Mouse (Mus musculus): ENCODE results near the gene Sema6b. TPM values are rescaled to one million over a fixed set of nuclear protein-coding genes. Genes with fewer than 3 reads are reported as not detected.
A peak's percentile ranks its signal among the peaks of the same experiment; 100 is the strongest.
"Not testable (repeated sequence)": the region's sequence is repeated elsewhere in the genome, so short reads cannot be mapped to it uniquely, and the experiment has no call there.

The Sema6b gene
- polyA plus RNA-seq, 1 experiment from 2014 or later = 1.3 TPM

- H3K9me3 ChIP-seq (ENCODE audit: control insufficient read depth, low read length) = not testable (repeated sequence)
Measured at GRCm38 (mm10) chr17:56078361-56078760, 61.8 kb downstream of the Sema6b start.

DNA sequence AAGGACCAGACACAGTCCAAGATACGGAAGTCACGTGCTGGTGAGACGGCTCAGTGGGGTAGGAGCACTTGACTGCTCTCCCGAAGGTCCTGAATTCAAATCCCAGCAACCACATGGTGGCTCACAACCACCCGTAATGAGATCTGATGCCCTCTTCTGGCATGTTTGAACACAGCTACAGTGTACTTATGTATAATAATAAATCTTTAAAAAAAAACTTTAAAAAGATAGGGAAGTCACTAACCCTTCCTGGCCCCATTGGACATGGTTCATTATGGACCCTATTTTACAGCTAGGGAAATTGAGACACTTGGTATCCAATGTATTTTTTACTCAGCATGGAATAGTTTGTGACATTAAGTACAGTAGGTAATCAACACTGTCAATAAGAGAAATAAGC, 62.6 kb downstream of the Sema6b start:
- Histone ChIP-seq H3K4me2 (ENCODE audit: low read length) (no peak overlapping the region), H3K4me3 (ENCODE audit: low read depth, low read length) (no peak overlapping the region), H3K27ac (ENCODE audit: low read depth) (no peak overlapping the region), H3K36me3 (ENCODE audit: control insufficient read depth, insufficient read depth, low read length) (peaks cover 13% of the 10 kb centered on the region), H3K9me3 (ENCODE audit: control insufficient read depth, low read length) (no peaks in the 10 kb centered on the region), H3K9ac (ENCODE audit: low read length) (no peak overlapping the region), H3K27me3 (replicated peaks; ENCODE audit: control insufficient read depth, insufficient read depth, low read length) (no peaks in the 10 kb centered on the region), H3K4me1 (replicated peaks; ENCODE audit: control insufficient read depth, insufficient read depth, low read length) (peaks cover 33% of the 10 kb centered on the region)
- ATAC-seq (replicated peaks; ENCODE audit: low FRiP score, low TSS enrichment, low read depth) (no peak), DNase-seq (ENCODE audit: low spot score) (no peak)
- WGBS = 93% methylated on average over 5 of the region's 5 CpGs

More at GRCm38 (mm10) chr17:56078361-56078760, 61.8 kb downstream of the Sema6b start:
- Histone ChIP-seq H3K4me2 (ENCODE audit: low read length) (peak overlapping the region; percentile 39), H3K36me3 (ENCODE audit: control insufficient read depth, insufficient read depth, low read length) (peaks cover 13% of the 10 kb centered on the region), H3K4me1 (replicated peaks; ENCODE audit: control insufficient read depth, insufficient read depth, low read length) (peaks cover 29% of the 10 kb centered on the region), H3K27ac (ENCODE audit: low read depth) (peak overlapping the region; percentile 54; the same call in 1 of the 2 replicates), H3K4me3 (ENCODE audit: low read depth, low read length) (peak overlapping the region; percentile 95; the same call in 1 of the 2 replicates)
- WGBS = 66% methylated on average over 9 of the region's 9 CpGs
- DNase-seq (ENCODE audit: low spot score); H3K27me3 ChIP-seq (replicated peaks; ENCODE audit: control insufficient read depth, insufficient read depth, low read length); ATAC-seq (replicated peaks; ENCODE audit: low FRiP score, low TSS enrichment, low read depth); H3K9ac ChIP-seq (ENCODE audit: low read length): not testable (repeated sequence)

DNA sequence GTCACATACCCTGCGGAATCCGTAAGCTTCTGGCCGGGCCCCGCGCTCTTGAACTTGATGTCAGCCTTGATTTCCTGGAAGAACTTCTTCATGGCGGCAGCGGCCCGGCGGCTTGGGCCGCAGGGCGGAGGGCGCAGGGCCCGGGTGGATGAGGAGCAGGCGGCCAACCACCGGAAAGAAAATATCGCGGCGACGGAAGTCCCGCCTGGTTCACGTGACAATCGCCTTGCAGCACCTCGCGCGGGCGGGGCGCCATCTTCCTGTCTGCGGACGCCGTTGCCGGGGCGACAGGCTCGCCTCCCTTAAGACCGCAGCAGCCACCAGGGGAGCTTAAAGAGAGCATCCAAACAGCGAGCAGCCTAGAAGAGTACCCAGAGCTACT, 65.3 kb downstream of the Sema6b start, which contains the start of gene Ubxn6:
TSS of gene Ubxn6 (minus strand) at position 202 of the 382 bp plus-strand sequence.
- Histone ChIP-seq H3K9me3 (ENCODE audit: control insufficient read depth, low read length) (no peaks in the 10 kb centered on the region), H3K36me3 (ENCODE audit: control insufficient read depth, insufficient read depth, low read length) (peaks cover 35% of the 10 kb centered on the region), H3K27ac (ENCODE audit: low read depth) (peak within 1 kb of the TSS; percentile 95), H3K4me1 (replicated peaks; ENCODE audit: control insufficient read depth, insufficient read depth, low read length) (peaks cover 16% of the 10 kb centered on the region; the same call in 1 of the 2 replicates), H3K4me3 (ENCODE audit: low read depth, low read length) (peak within 1 kb of the TSS; percentile 80), H3K27me3 (replicated peaks; ENCODE audit: control insufficient read depth, insufficient read depth, low read length) (no peaks in the 10 kb centered on the region), H3K9ac (ENCODE audit: low read length) (peak within 1 kb of the TSS; percentile 73), H3K4me2 (ENCODE audit: low read length) (peak within 1 kb of the TSS; percentile 66)
- WGBS = under 1% methylated on average over 35 of the region's 35 CpGs
- DNase-seq (ENCODE audit: low spot score) = peak; percentile 94
- peak; percentile 34 for ATAC-seq (replicated peaks; ENCODE audit: low FRiP score, low TSS enrichment, low read depth)

- Histone ChIP-seq H3K27ac (ENCODE audit: low read depth) (peak overlapping the region; percentile 95), H3K36me3 (ENCODE audit: control insufficient read depth, insufficient read depth, low read length) (peaks cover 41% of the 10 kb centered on the region), H3K27me3 (replicated peaks; ENCODE audit: control insufficient read depth, insufficient read depth, low read length) (no peaks in the 10 kb centered on the region), H3K4me3 (ENCODE audit: low read depth, low read length) (peak overlapping the region; percentile 80), H3K4me2 (ENCODE audit: low read length) (peak overlapping the region; percentile 66), H3K4me1 (replicated peaks; ENCODE audit: control insufficient read depth, insufficient read depth, low read length) (peaks cover 16% of the 10 kb centered on the region; the same call in 1 of the 2 replicates), H3K9me3 (ENCODE audit: control insufficient read depth, low read length) (no peaks in the 10 kb centered on the region), H3K9ac (ENCODE audit: low read length) (peak overlapping the region; percentile 73)
- DNase-seq (ENCODE audit: low spot score) = no peak
- 7% methylated on average over 22 of the region's 22 CpGs for WGBS
- peak; percentile 29 for ATAC-seq (replicated peaks; ENCODE audit: low FRiP score, low TSS enrichment, low read depth)
Measured at GRCm38 (mm10) chr17:56074097-56074826, 65.9 kb downstream of the Sema6b start.

Small RNA genes lying within 50 kb of the gene (microRNA-seq; reads per million reads assigned to microRNA genes)
- gene Gm44397 = not detected

Other genes starting within 250 kb of the Sema6b start
- gene Zfp959, start 248.2 kb downstream of the Sema6b start, polyA plus RNA-seq (2014; fragmentation: Nextera tagmentation; extraction: Ambion mirVana) = 12.3 and 13.1 TPM in 2 replicates
- 4.2 and 5.0 TPM in 2 replicates for gene Zfp119b, start 190.8 kb downstream of the Sema6b start, polyA plus RNA-seq (2014; fragmentation: Nextera tagmentation; extraction: Ambion mirVana)
- 2.5 and 2.8 TPM in 2 replicates for gene Ebi3, start 187.7 kb downstream of the Sema6b start, polyA plus RNA-seq (2014; fragmentation: Nextera tagmentation; extraction: Ambion mirVana)
- 18.6 and 23.6 TPM in 2 replicates for gene Yju2, start 181.2 kb downstream of the Sema6b start, polyA plus RNA-seq (2014; fragmentation: Nextera tagmentation; extraction: Ambion mirVana)
- 13.2 and 18.3 TPM in 2 replicates for gene Shd, start 169.9 kb downstream of the Sema6b start, polyA plus RNA-seq (2014; fragmentation: Nextera tagmentation; extraction: Ambion mirVana)
- 16.9 and 18.8 TPM in 2 replicates for gene Fsd1, start 153.8 kb downstream of the Sema6b start, polyA plus RNA-seq (2014; fragmentation: Nextera tagmentation; extraction: Ambion mirVana)
- gene Stap2, start 134.8 kb downstream of the Sema6b start, polyA plus RNA-seq (2014; fragmentation: Nextera tagmentation; extraction: Ambion mirVana) = 24.3 and 25.9 TPM in 2 replicates
- 110 and 115 TPM in 2 replicates for gene Mpnd, start 134.6 kb downstream of the Sema6b start, polyA plus RNA-seq (2014; fragmentation: Nextera tagmentation; extraction: Ambion mirVana)
- 124 and 129 TPM in 2 replicates for gene Sh3gl1, start 103.7 kb downstream of the Sema6b start, polyA plus RNA-seq (2014; fragmentation: Nextera tagmentation; extraction: Ambion mirVana)
- 21.0 and 21.8 TPM in 2 replicates for gene Chaf1a, start 99.9 kb downstream of the Sema6b start, polyA plus RNA-seq (2014; fragmentation: Nextera tagmentation; extraction: Ambion mirVana)
- gene Ubxn6, start 65.3 kb downstream of the Sema6b start, polyA plus RNA-seq (2014; fragmentation: Nextera tagmentation; extraction: Ambion mirVana) = 32.3 and 43.4 TPM in 2 replicates
- gene Hdgfl2, start 60.7 kb downstream of the Sema6b start, polyA plus RNA-seq (2014; fragmentation: Nextera tagmentation; extraction: Ambion mirVana) = 93.4 and 94.0 TPM in 2 replicates
- gene Plin4, start 30.5 kb downstream of the Sema6b start, polyA plus RNA-seq (2014; fragmentation: Nextera tagmentation; extraction: Ambion mirVana) = 0.08 and 0.19 TPM in 2 replicates
- 0.58 TPM in 2 replicates for gene Plin5, start 22.7 kb downstream of the Sema6b start, polyA plus RNA-seq (2014; fragmentation: Nextera tagmentation; extraction: Ambion mirVana)
- gene Lrg1, start 18.3 kb downstream of the Sema6b start, polyA plus RNA-seq (2014; fragmentation: Nextera tagmentation; extraction: Ambion mirVana) = 0.16 TPM in 1 of 2 replicates, not detected in the other
- 11.3 and 14.0 TPM in 2 replicates for gene Tnfaip8l1, start 22.1 kb upstream of the Sema6b start, polyA plus RNA-seq (2014; fragmentation: Nextera tagmentation; extraction: Ambion mirVana)
- gene Mydgf, start 43.6 kb upstream of the Sema6b start, polyA plus RNA-seq (2014; fragmentation: Nextera tagmentation; extraction: Ambion mirVana) = 103 and 111 TPM in 2 replicates
- gene Dpp9, start 78.6 kb upstream of the Sema6b start, polyA plus RNA-seq (2014; fragmentation: Nextera tagmentation; extraction: Ambion mirVana) = 35.4 and 36.2 TPM in 2 replicates
- 15.3 and 16.1 TPM in 2 replicates for gene Fem1a, start 116.5 kb upstream of the Sema6b start, polyA plus RNA-seq (2014; fragmentation: Nextera tagmentation; extraction: Ambion mirVana)
- 7.1 and 11.3 TPM in 2 replicates for gene Ticam1, start 136.4 kb upstream of the Sema6b start, polyA plus RNA-seq (2014; fragmentation: Nextera tagmentation; extraction: Ambion mirVana)
- 88.2 and 95.1 TPM in 2 replicates for gene Plin3, start 152.5 kb upstream of the Sema6b start, polyA plus RNA-seq (2014; fragmentation: Nextera tagmentation; extraction: Ambion mirVana)
- 0.17 TPM in 1 of 2 replicates, not detected in the other for gene Arrdc5, start 159.9 kb upstream of the Sema6b start, polyA plus RNA-seq (2014; fragmentation: Nextera tagmentation; extraction: Ambion mirVana)
- gene Uhrf1, start 163.0 kb upstream of the Sema6b start, polyA plus RNA-seq (2014; fragmentation: Nextera tagmentation; extraction: Ambion mirVana) = 122 and 123 TPM in 2 replicates
- gene Kdm4b, start 185.7 kb upstream of the Sema6b start, polyA plus RNA-seq (2014; fragmentation: Nextera tagmentation; extraction: Ambion mirVana) = 28.4 and 33.5 TPM in 2 replicates